Mouse (Mus musculus): ENCODE results near the gene Fcnb. TPM values are rescaled to one million over a fixed set of nuclear protein-coding genes. Genes with fewer than 3 reads are reported as not detected.
A peak's percentile ranks its signal among the peaks of the same experiment; 100 is the strongest.

The Fcnb gene
- total and polyA plus RNA-seq, 2 experiments from 2014 or later, result not detected

DNA sequence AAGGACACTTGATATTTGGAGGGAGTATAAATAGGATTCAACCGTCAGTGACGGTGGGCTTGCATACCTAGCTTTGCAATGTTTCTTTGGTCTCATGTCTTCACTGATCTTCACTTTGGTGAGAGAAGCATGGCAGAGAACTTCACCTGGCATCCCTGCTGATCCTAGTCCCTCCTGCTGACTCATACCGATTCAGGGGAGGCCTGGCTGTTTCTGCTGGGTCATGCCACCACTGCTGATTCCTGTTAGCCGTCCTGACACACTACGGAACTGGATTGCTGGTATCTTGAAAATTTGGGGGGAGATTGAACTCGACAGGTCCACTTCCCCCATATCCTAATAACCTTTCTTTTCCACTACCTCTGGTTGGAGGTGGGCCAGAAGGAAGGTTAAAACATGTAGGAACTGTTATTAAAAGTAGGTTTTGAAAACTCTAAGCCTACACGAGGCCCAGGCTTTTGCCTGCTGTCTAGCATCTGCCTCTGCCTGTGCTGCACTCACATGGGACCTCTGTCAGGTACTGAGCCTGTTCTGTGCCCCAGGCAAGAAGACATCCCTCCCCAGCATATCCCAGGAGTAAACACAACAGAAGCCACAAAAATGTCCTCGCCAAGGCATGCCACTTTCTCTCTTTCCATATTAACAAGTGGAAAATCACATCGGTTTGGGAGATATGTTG lies 39.6 kb downstream of the Fcnb start:
- Histone ChIP-seq H3K4me1 (ENCODE audit: insufficient read depth) (no peaks in the 10 kb centered on the region), H3K27me3 (ENCODE audit: insufficient read depth, low read length) (no peaks in the 10 kb centered on the region), H3K27ac (ENCODE audit: low read depth, low read length) (no peak overlapping the region), H3K36me3 (ENCODE audit: insufficient read depth) (no peaks in the 10 kb centered on the region), H3K4me3 (ENCODE audit: low read depth, low read length) (no peak overlapping the region), H3K4me2 (ENCODE audit: low read depth) (no peak overlapping the region), H3K9ac (no peak overlapping the region), H3K9me3 (ENCODE audit: low read length) (no peaks in the 10 kb centered on the region)
- no peak for TF ChIP-seq CTCF (IDR thresholded peaks at IDR 0.05; ENCODE audit: low read depth)
- 83% methylated on average over 9 of the region's 9 CpGs for WGBS
- DNase-seq, result no peak
- no peak for ATAC-seq

DNA sequence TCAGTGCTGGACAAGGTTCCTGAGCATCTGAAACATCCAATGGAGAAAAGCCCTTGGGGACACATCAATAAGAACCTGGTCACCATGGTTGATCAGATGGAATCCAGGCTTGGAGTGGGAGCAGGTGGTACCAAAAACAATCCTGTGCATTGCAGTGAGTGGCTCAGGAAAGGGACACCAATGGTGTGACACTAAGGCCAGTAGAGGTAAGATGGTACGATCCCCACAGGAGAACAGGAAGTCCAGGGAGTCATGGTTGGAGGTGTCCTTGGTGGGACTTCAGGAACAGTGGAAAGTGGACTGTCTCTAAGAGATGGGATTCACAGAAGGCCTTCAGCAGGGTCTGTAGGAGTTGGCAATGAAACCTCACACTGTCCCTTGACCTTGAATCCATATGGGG lies 44.2 kb downstream of the Fcnb start:
- H3K9ac ChIP-seq, result no peak overlapping the region
- no peak overlapping the region for H3K4me3 ChIP-seq (ENCODE audit: low read depth, low read length)
- DNase-seq (no peak), ATAC-seq (no peak)
- peaks cover 8% of the 10 kb centered on the region for H3K4me1 ChIP-seq (ENCODE audit: insufficient read depth)
- no peak overlapping the region for H3K4me2 ChIP-seq (ENCODE audit: low read depth)
- no peak overlapping the region for H3K27ac ChIP-seq (ENCODE audit: low read depth, low read length)
- no peaks in the 10 kb centered on the region for H3K36me3 ChIP-seq (ENCODE audit: insufficient read depth)
- no peak for TF ChIP-seq CTCF (IDR thresholded peaks at IDR 0.05; ENCODE audit: low read depth)
- no peaks in the 10 kb centered on the region for H3K27me3 ChIP-seq (ENCODE audit: insufficient read depth, low read length)
- no peaks in the 10 kb centered on the region for H3K9me3 ChIP-seq (ENCODE audit: low read length)
- WGBS, result 96% methylated on average over 1 of the region's 1 CpGs

- H3K9ac ChIP-seq, result no peak overlapping the region
- DNase-seq, result no peak
- no peak overlapping the region for H3K4me2 ChIP-seq (ENCODE audit: low read depth)
- no peaks in the 10 kb centered on the region for H3K36me3 ChIP-seq (ENCODE audit: insufficient read depth)
- no peak for TF ChIP-seq CTCF (IDR thresholded peaks at IDR 0.05; ENCODE audit: low read depth)
- ATAC-seq, result no peak
- no peaks in the 10 kb centered on the region for H3K9me3 ChIP-seq (ENCODE audit: low read length)
- WGBS, result 93% methylated on average over 10 of the region's 10 CpGs
- peaks cover 8% of the 10 kb centered on the region for H3K4me1 ChIP-seq (ENCODE audit: insufficient read depth)
- no peak overlapping the region for H3K4me3 ChIP-seq (ENCODE audit: low read depth, low read length)
- H3K27ac ChIP-seq (ENCODE audit: low read depth, low read length), result no peak overlapping the region
- no peaks in the 10 kb centered on the region for H3K27me3 ChIP-seq (ENCODE audit: insufficient read depth, low read length)
Measured at GRCm38 (mm10) chr2:28039647-28040325, 44.9 kb downstream of the Fcnb start.

- H3K4me2 ChIP-seq (ENCODE audit: low read depth), result no peak overlapping the region
- WGBS, result 52% methylated on average over 14 of the region's 14 CpGs
- no peak for TF ChIP-seq CTCF (IDR thresholded peaks at IDR 0.05; ENCODE audit: low read depth)
- H3K4me1 ChIP-seq (ENCODE audit: insufficient read depth), result peaks cover 8% of the 10 kb centered on the region
- no peaks in the 10 kb centered on the region for H3K27me3 ChIP-seq (ENCODE audit: insufficient read depth, low read length)
- peak overlapping the region; percentile 66 for H3K27ac ChIP-seq (ENCODE audit: low read depth, low read length)
- ATAC-seq, result peak; percentile 80
- no peaks in the 10 kb centered on the region for H3K36me3 ChIP-seq (ENCODE audit: insufficient read depth)
- no peak overlapping the region for H3K4me3 ChIP-seq (ENCODE audit: low read depth, low read length)
- H3K9me3 ChIP-seq (ENCODE audit: low read length), result no peaks in the 10 kb centered on the region
- DNase-seq, result peak; percentile 71
- H3K9ac ChIP-seq, result no peak overlapping the region
Measured at GRCm38 (mm10) chr2:28038391-28039096, 46.1 kb downstream of the Fcnb start.

- ATAC-seq, result peak; percentile 34; the same call in 1 of the 2 replicates
- H3K27me3 ChIP-seq (ENCODE audit: insufficient read depth, low read length), result no peaks in the 10 kb centered on the region
- peak; percentile 27 for DNase-seq
- peaks cover 8% of the 10 kb centered on the region for H3K4me1 ChIP-seq (ENCODE audit: insufficient read depth)
- no peaks in the 10 kb centered on the region for H3K36me3 ChIP-seq (ENCODE audit: insufficient read depth)
- H3K4me3 ChIP-seq (ENCODE audit: low read depth, low read length), result no peak overlapping the region
- WGBS, result 39% methylated on average over 12 of the region's 12 CpGs
- no peak overlapping the region for H3K9ac ChIP-seq
- peak overlapping the region; percentile 66 for H3K27ac ChIP-seq (ENCODE audit: low read depth, low read length)
- TF ChIP-seq CTCF (IDR thresholded peaks at IDR 0.05; ENCODE audit: low read depth), result no peak
- H3K4me2 ChIP-seq (ENCODE audit: low read depth), result no peak overlapping the region
- H3K9me3 ChIP-seq (ENCODE audit: low read length), result no peaks in the 10 kb centered on the region
Measured at GRCm38 (mm10) chr2:28037505-28038390, 46.9 kb downstream of the Fcnb start.

DNA sequence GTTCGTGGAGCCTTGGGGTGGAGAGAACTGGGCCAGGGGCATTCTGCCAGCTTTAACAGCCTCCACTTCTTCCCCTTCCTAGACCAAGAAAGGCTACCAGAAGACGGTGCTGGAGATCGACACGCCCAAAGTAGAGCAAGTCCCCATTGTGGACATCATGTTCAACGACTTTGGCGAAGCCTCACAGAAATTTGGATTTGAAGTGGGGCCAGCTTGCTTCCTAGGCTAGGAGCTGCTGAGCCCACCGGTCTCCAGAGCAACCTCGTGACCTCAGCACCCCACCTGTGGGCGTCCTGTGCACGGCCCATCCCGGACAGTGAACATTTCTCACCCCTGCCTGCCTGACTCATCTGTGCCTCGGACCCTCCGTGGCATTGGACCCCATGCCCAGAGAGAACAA lies 47.9 kb downstream of the Fcnb start:
- H3K4me3 ChIP-seq (ENCODE audit: low read depth, low read length), result no peak overlapping the region
- no peak overlapping the region for H3K9ac ChIP-seq
- peaks cover 8% of the 10 kb centered on the region for H3K4me1 ChIP-seq (ENCODE audit: insufficient read depth)
- DNase-seq (no peak), ATAC-seq (no peak)
- H3K36me3 ChIP-seq (ENCODE audit: insufficient read depth), result no peaks in the 10 kb centered on the region
- H3K9me3 ChIP-seq (ENCODE audit: low read length), result no peaks in the 10 kb centered on the region
- H3K4me2 ChIP-seq (ENCODE audit: low read depth), result no peak overlapping the region
- 79% methylated on average over 13 of the region's 13 CpGs for WGBS
- H3K27ac ChIP-seq (ENCODE audit: low read depth, low read length), result no peak overlapping the region
- no peaks in the 10 kb centered on the region for H3K27me3 ChIP-seq (ENCODE audit: insufficient read depth, low read length)
- TF ChIP-seq CTCF (IDR thresholded peaks at IDR 0.05; ENCODE audit: low read depth), result no peak
